ENCODE assay signal across 25 mouse cellular contexts in genomic region chr9:42439446-42439845, GRCm38 (mm10). TPM values are rescaled to one million over a fixed set of nuclear protein-coding genes. Genes with fewer than 3 reads are reported as not detected.
A peak's percentile ranks its signal among the peaks of the same experiment; 100 is the strongest.
DNase-seq lines count a peak whose midpoint lies in the region; ATAC-seq and TF ChIP-seq lines count a peak whose summit lies in the region.
"Had no signal": no experiment of that assay in that cellular context is flagged by ENCODE, and none has a peak within 500 bp of the region (broad histone marks: within the 10 kb centered on the region; RNA-seq: fewer than 3 reads in every experiment).

No protein-coding gene starts in this region.

- no peaks in the 10 kb centered on the region for H3K9me3 ChIP-seq in forebrain, embryonic 14.5 days (replicated peaks; ENCODE audit: control insufficient read depth, low read length)
- H3K9me3 ChIP-seq in forebrain, embryonic 12.5 days: no peaks in the 10 kb centered on the region
- H3K9me3 ChIP-seq: heart, embryonic 12.5 days; neural tube, embryonic 12.5 days had no signal

- intact Hi-C loops in left cerebral cortex, postnatal 4 days (cut with DNase I): no loop called here
- intact Hi-C loops in left cerebral cortex, adult 2 months (cut with DNase I): no loop called here

- DNase-seq in forebrain, embryonic 14.5 days (ENCODE audit: low spot score): peak; percentile 57
- peak; percentile 4 for DNase-seq in left cerebral cortex, postnatal 4 days
- DNase-seq in left cerebral cortex, adult 2 months (ENCODE audit: extremely low spot score in 1 of 2, low spot score in 2 of 2): no peak
- peak; percentile 65 for DNase-seq in ES-CJ7 (ENCODE audit: low read depth, low spot score)
- peak; percentile 6 for DNase-seq in brain, embryonic 18.5 days (ENCODE audit: low read depth, low spot score)
- DNase-seq in testis, postnatal 14 days (ENCODE audit: low spot score): no peak
- DNase-seq in thymus, postnatal 0 days (ENCODE audit: low spot score): no peak
- DNase-seq: adrenal gland, postnatal 14 days; cerebellum, adult 11-12 months; cerebellum, postnatal 14 days; gastrocnemius, postnatal 10 days; heart, adult 11 months; heart, postnatal 14 days; kidney, adult 8-10 months; kidney, postnatal 25 days; lung, adult 2 months had no signal

- H3K36me3 ChIP-seq in forebrain, embryonic 14.5 days (ENCODE audit: control insufficient read depth, insufficient read depth, low read length): peaks cover 71% of the 10 kb centered on the region
- peaks cover 62% of the 10 kb centered on the region for H3K36me3 ChIP-seq in forebrain, embryonic 12.5 days (replicated peaks)

- no peaks in the 10 kb centered on the region for H3K27me3 ChIP-seq in forebrain, embryonic 14.5 days (replicated peaks; ENCODE audit: control insufficient read depth, insufficient read depth, low read length)
- H3K27me3 ChIP-seq in forebrain, embryonic 12.5 days: no peaks in the 10 kb centered on the region
- H3K27me3 ChIP-seq: CH12.LX; neural tube, embryonic 12.5 days; Patski had no signal

- TF ChIP-seq CTCF in left cerebral cortex, adult 2 months (IDR thresholded peaks at IDR 0.05): no peak

- H3K4me2 ChIP-seq in forebrain, embryonic 14.5 days (ENCODE audit: low read length): no peak overlapping the region
- no peak overlapping the region for H3K4me2 ChIP-seq in forebrain, embryonic 12.5 days
- H3K4me2 ChIP-seq: heart, embryonic 12.5 days; liver, embryonic 11.5 days; neural tube, embryonic 12.5 days had no signal

- no peak for ATAC-seq in forebrain, embryonic 14.5 days
- no peak for ATAC-seq in forebrain, embryonic 12.5 days (ENCODE audit: low FRiP score)
- ATAC-seq: Patski had no signal

- H3K4me1 ChIP-seq in forebrain, embryonic 14.5 days (ENCODE audit: control insufficient read depth, insufficient read depth, low read length): peaks cover 6% of the 10 kb centered on the region
- H3K4me1 ChIP-seq in forebrain, embryonic 12.5 days: peaks cover 13% of the 10 kb centered on the region
- H3K4me1 ChIP-seq: heart, embryonic 12.5 days; neural tube, embryonic 12.5 days had no signal

- H3K4me3 ChIP-seq in forebrain, embryonic 14.5 days (ENCODE audit: low read depth, low read length): no peak overlapping the region
- no peak overlapping the region for H3K4me3 ChIP-seq in forebrain, embryonic 12.5 days (replicated peaks)
- H3K4me3 ChIP-seq in left cerebral cortex, adult 2 months: no peak overlapping the region
- H3K4me3 ChIP-seq: erythroblast, embryonic 14.5 days; heart, embryonic 12.5 days; neural tube, embryonic 12.5 days had no signal

- H3K27ac ChIP-seq in forebrain, embryonic 14.5 days (ENCODE audit: low read depth, low read length): no peak overlapping the region
- no peak overlapping the region; the same call in 1 of the 2 replicates for H3K27ac ChIP-seq in forebrain, embryonic 12.5 days
- H3K27ac ChIP-seq in left cerebral cortex, adult 2 months: no peak overlapping the region
- H3K27ac ChIP-seq: neural tube, embryonic 12.5 days had no signal

- 5% methylated on average over 4 of the region's 4 CpGs for WGBS in forebrain, embryonic 14.5 days
- WGBS in forebrain, embryonic 12.5 days: 13% methylated on average over 4 of the region's 4 CpGs

- no peak overlapping the region for H3K9ac ChIP-seq in forebrain, embryonic 14.5 days (ENCODE audit: low read length)
- no peak overlapping the region for H3K9ac ChIP-seq in forebrain, embryonic 12.5 days
- H3K9ac ChIP-seq: heart, embryonic 12.5 days; neural tube, embryonic 12.5 days had no signal

RNA-seq across cellular contexts. Expression of gene Tecta, which starts 39.7 kb away (rescaled TPM):
- polyA plus RNA-seq in forebrain, embryonic 14.5 days (2014; fragmentation: Nextera tagmentation; extraction: Ambion mirVana): 0.12 and 0.33 TPM in 2 replicates
- 0.18 TPM in 2 replicates for polyA plus RNA-seq in forebrain, embryonic 12.5 days (2016; fragmentation: Nextera tagmentation; extraction: Ambion mirVana)
- 1 to 10 TPM in 1 of 2 experiments, under 1 TPM in 1; 0.70 to 1.1 TPM for total RNA-seq in left cerebral cortex, postnatal 4 days (2021)
- total RNA-seq in left cerebral cortex, adult 2 months (2021): under 1 TPM; 0.18 to 0.23 TPM
- 0.09 and 0.12 TPM in 2 replicates for polyA plus RNA-seq in thymus, postnatal 0 days (2015; fragmentation: Nextera tagmentation; extraction: Ambion mirVana)
- total RNA-seq: megakaryocyte-erythroid progenitor cell, adult 5-6 weeks; monocyte, adult 5-6 weeks had no signal

Comparison
In these comparisons a context has a peak if more than half of its experiments do, and no peak if none do; other contexts are left out.
1. DNase-seq: peak in forebrain, embryonic 14.5 days (single experiment), left cerebral cortex, postnatal 4 days (single experiment), ES-CJ7 (single experiment) and brain, embryonic 18.5 days (single experiment); none in left cerebral cortex, adult 2 months (0 of 2), testis, postnatal 14 days (single experiment) and thymus, postnatal 0 days (single experiment).